Mouse (Mus musculus) heart, embryonic 16.5 days (tissue): ENCODE results near the gene Mex3d. TPM values are rescaled to one million over a fixed set of nuclear protein-coding genes. Genes with fewer than 3 reads are reported as not detected.
A peak's percentile ranks its signal among the peaks of the same experiment; 100 is the strongest.

Source experiments
- ATAC-seq: fragments of 200-750 bp; cut with Nextera tagmentation; replicated peaks from 2 replicates; pipeline ENCODE4 v1.8.0; 2017; ENCODE audit warnings: moderate number of reproducible peaks; ENCODE audit not compliant: insufficient read depth, low FRiP score; ENCODE audit errors: extremely low read depth
- H3K27ac ChIP-seq: fragments of 300-500 bp; sonication (generic); 2 replicates; pipeline ENCODE4 v1.5.1; 2014; ENCODE audit warnings: mild to moderate bottlenecking, low read length, control low read depth, moderate library complexity
- H3K27me3 ChIP-seq: fragments of 300-500 bp; sonication (generic); 2 replicates; pipeline ENCODE4 v1.6.1; 2014; ENCODE audit warnings: low read length, mixed read lengths; ENCODE audit not compliant: control insufficient read depth, insufficient read depth
- H3K36me3 ChIP-seq: fragments of 300-500 bp; sonication (generic); 2 replicates; pipeline ENCODE4 v1.6.1; 2014; ENCODE audit not compliant: control insufficient read depth, insufficient read depth
- H3K4me1 ChIP-seq: fragments of 300-500 bp; sonication (generic); 2 replicates; pipeline ENCODE4 v1.6.1; 2014; ENCODE audit warnings: low read length, mixed read lengths; ENCODE audit not compliant: control insufficient read depth, insufficient read depth
- H3K4me2 ChIP-seq: fragments of 300-500 bp; sonication (generic); 2 replicates; pipeline ENCODE4 v1.6.1; 2014; ENCODE audit warnings: low read depth, mild to moderate bottlenecking, control low read depth, low read length
- H3K4me3 ChIP-seq: fragments of 300-500 bp; sonication (generic); 2 replicates; pipeline ENCODE4 v1.5.1; 2014; ENCODE audit warnings: mild to moderate bottlenecking, control low read depth, low read length
- H3K9ac ChIP-seq: fragments of 300-500 bp; sonication (generic); 2 replicates; pipeline ENCODE4 v1.6.1; 2014; ENCODE audit warnings: low read length, control low read depth
- H3K9me3 ChIP-seq: fragments of 300-500 bp; sonication (generic); replicated peaks from 2 replicates; pipeline ENCODE4 v1.6.1; 2016; ENCODE audit warnings: low read length; ENCODE audit not compliant: control insufficient read depth
- WGBS: fragments of 180-500 bp; shearing (Covaris S2); extraction: QIAGEN DNeasy Blood & Tissue Kit; methylation state at CpG from one replicate; pipeline ENCODE4 v1.1.7; 2014; 5-methylcytosine and 5-hydroxymethylcytosine counted together
- polyA plus RNA-seq: library from polyadenylated mRNA; unstranded; fragments of >200 nt; fragmentation: Nextera tagmentation; extraction: Ambion mirVana; gene quantifications from 2 replicates; pipeline ENCODE4 v1.2.1, GENCODE M21; 2015

Gene Mex3d
- polyA plus RNA-seq, 1 experiment from 2014 or later: 2.8 TPM

DNA sequence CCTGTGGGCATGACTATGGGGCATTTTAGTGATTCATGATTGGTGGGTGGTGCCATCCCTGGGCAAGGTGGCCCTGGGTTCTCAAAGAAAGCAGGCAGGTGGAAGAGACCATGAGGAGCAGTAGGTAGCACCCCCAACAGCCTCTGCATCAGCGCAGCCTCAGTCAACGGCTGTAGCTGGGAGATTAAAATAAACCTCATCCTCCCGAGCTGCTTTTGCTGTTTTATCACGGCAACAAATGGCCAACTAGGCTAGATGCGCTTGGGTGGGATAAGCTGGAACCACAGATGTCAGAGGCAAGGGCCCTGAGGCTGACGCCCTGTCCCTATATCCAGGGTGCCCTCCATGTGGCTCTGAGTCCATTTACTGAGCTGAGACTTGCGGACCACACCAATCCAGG is 2.8 kb downstream of the Mex3d start:
- 65% methylated on average over 7 of the region's 7 CpGs for WGBS
- no peaks in the 10 kb centered on the region for H3K9me3 ChIP-seq
- peak overlapping the region; percentile 98 for H3K4me2 ChIP-seq
- H3K4me1 ChIP-seq: peaks cover 22% of the 10 kb centered on the region
- ATAC-seq: no peak
- no peak overlapping the region; the same call in 1 of the 2 replicates for H3K9ac ChIP-seq
- peaks cover 28% of the 10 kb centered on the region for H3K36me3 ChIP-seq
- H3K4me3 ChIP-seq: peak overlapping the region; percentile 75
- H3K27me3 ChIP-seq: no peaks in the 10 kb centered on the region
- H3K27ac ChIP-seq: no peak overlapping the region

DNA sequence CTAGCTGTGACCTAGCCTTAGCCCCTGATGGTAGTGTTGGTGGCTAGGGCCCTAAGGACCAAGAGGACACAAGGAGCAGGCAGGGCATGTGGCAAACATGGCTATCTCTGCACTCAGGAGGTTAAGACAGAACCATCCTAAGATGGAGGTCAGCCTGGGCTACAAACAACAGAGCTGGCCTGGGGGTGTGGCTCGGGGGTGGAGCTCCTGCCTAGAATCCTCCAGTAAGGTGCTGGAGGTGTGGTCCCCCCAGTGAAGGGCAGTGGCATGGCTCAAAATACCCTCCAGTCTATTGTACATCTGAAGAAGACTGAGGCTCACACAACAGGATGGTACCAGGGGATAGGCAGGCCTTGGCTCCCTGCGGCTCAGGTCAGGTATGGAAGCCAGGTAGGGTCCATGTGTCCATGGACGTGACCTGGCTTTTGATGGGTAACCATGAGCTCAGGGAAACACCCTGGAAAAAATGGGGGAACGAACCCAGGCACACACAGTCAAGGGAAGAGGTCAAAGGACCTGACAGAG is 3.3 kb downstream of the Mex3d start:
- Histone ChIP-seq H3K4me2 (no peak overlapping the region), H3K27me3 (no peaks in the 10 kb centered on the region), H3K27ac (no peak overlapping the region), H3K9ac (no peak overlapping the region), H3K4me1 (peaks cover 22% of the 10 kb centered on the region), H3K9me3 (no peaks in the 10 kb centered on the region), H3K4me3 (no peak overlapping the region), H3K36me3 (peaks cover 28% of the 10 kb centered on the region)
- no peak for ATAC-seq
- 90% methylated on average over 4 of the region's 4 CpGs for WGBS

DNA sequence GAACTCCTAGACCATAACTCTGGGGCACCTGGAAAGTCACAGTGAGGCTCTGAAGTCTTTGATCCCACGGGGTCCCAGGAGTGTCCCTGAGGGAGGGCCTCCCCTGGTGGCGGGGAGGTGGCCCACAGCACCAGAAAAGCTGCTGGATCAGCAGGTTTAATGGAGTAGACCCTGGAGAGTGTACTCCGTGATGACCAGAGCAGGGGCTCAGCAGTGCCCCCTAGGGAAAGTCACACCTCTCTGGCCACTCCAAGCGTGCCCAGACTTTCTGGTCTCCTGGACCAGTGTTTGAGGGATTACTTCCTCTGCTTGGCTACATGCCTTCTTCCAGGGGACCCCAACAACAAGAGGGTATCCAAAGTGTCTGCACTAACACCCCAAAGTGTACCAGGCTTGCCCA is 4.0 kb downstream of the Mex3d start:
- Histone ChIP-seq H3K36me3 (peaks cover 28% of the 10 kb centered on the region), H3K9ac (no peak overlapping the region), H3K4me3 (no peak overlapping the region), H3K27ac (no peak overlapping the region), H3K27me3 (no peaks in the 10 kb centered on the region), H3K4me1 (peaks cover 22% of the 10 kb centered on the region), H3K9me3 (no peaks in the 10 kb centered on the region), H3K4me2 (no peak overlapping the region)
- WGBS: 66% methylated on average over 4 of the region's 4 CpGs
- ATAC-seq: no peak

DNA sequence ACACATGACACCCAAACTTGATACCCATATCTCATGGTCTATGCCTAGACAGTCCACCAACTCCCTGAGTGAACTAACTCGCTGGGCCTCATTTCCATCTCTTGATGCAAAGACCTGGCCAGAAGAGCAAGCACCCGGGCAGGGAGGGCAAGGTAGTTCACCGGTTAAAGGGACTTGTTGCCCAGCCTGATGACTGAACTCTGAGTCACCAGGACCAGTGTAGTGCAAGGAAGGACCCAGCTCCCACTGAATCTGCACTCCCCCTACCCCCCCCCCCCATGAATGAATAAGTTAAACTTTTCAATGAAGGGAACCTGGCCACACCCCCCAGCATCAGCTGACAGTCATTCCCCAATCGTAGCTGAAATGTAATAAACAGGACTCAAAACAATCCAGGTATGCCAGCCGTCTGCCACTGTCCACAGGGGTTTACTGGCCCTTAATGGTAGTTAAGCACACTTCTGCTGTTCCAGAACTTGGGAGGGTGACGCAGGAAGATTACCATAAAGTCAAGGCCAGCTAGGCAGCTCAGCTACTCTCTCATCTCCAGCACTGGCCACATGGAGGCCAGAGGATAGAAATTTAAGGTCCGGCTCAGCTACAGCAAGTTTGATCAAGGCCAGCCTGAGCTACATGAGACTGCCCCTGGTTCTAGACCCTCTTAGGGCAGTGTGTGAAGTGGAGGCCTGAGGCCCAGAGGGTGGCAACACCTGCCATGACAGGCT is 4.7 kb downstream of the Mex3d start:
- Histone ChIP-seq H3K27me3 (no peaks in the 10 kb centered on the region), H3K4me3 (no peak overlapping the region), H3K4me2 (no peak overlapping the region), H3K36me3 (peaks cover 28% of the 10 kb centered on the region), H3K27ac (no peak overlapping the region), H3K4me1 (peaks cover 17% of the 10 kb centered on the region), H3K9me3 (no peaks in the 10 kb centered on the region), H3K9ac (no peak overlapping the region)
- no peak for ATAC-seq
- WGBS: 84% methylated on average over 7 of the region's 7 CpGs

DNA sequence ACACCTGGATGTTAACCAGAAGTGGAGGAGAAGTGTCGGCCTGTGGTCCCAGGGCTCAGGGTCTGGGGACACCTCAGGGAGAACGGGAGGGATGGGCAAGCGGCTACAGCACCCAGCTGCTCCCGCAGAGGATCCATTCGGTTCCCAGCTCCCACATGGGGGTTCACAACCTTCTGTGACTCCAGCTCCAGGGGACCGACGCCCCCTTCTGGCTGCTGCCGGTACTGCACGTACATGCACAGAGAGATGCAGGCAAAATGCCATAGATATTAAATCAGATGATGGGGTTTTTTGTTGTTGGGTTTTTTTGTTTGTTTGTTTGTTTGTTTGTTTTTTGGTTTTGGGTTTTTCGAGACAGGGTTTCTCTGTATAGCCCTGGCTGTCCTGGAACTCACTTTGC is 9.7 kb downstream of the Mex3d start:
- ATAC-seq: no peak
- Histone ChIP-seq H3K9ac (no peak overlapping the region), H3K9me3 (peaks cover 3% of the 10 kb centered on the region; the same call in 1 of the 2 replicates), H3K4me3 (no peak overlapping the region), H3K27ac (no peak overlapping the region), H3K4me1 (no peaks in the 10 kb centered on the region), H3K27me3 (no peaks in the 10 kb centered on the region), H3K36me3 (peaks cover 19% of the 10 kb centered on the region), H3K4me2 (no peak overlapping the region)
- 45% methylated on average over 10 of the region's 10 CpGs for WGBS

DNA sequence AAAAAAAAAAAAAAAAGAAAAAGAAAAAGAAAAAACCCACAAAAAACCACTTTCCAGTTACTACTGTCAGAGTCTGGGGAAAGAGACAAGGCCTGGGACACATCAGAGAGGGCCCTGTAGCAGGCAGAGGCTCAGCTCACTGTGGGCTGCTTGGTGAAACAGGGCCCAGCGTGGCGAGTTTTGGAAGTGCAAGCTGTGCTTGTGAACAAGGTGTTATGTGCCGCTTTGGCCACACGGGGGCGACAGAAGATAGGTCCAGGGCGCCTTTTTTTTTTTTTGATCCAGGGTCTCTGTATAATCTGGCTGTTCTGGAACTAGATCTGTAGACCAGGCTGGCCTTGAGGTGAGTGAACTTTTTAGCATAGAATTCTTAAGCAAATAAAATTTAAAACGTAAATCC is 11.3 kb downstream of the Mex3d start:
- no peak overlapping the region for H3K27ac ChIP-seq
- H3K27me3 ChIP-seq: no peaks in the 10 kb centered on the region
- no peak for ATAC-seq
- H3K4me3 ChIP-seq: no peak overlapping the region
- 3% methylated on average over 7 of the region's 7 CpGs for WGBS
- no peak overlapping the region for H3K4me2 ChIP-seq
- H3K4me1 ChIP-seq: no peaks in the 10 kb centered on the region
- peaks cover 3% of the 10 kb centered on the region; the same call in 1 of the 2 replicates for H3K9me3 ChIP-seq
- H3K9ac ChIP-seq: no peak overlapping the region
- peaks cover 6% of the 10 kb centered on the region for H3K36me3 ChIP-seq

DNA sequence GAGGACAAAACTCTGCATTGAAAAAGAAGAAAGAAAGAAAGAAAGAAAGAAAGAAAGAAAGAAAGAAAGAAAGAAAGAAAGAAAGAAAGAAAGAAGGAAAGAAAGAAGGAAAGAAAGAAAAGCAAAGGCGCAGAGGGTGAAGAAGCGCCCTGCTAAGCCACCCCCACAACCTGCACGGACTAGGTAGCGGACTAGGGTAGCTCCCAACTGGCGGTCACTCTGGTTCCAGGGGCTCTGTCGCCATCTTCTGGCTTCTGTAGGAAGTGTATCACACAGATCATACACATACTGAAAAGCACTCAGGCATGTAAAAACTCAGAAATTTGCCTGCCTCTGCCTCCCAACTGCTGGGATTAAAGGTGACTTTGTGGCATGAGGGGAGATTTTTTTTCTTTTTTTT is 13.4 kb downstream of the Mex3d start:
- Histone ChIP-seq H3K4me1 (no peaks in the 10 kb centered on the region), H3K36me3 (no peaks in the 10 kb centered on the region), H3K27me3 (no peaks in the 10 kb centered on the region), H3K9me3 (peaks cover 3% of the 10 kb centered on the region; the same call in 1 of the 2 replicates), H3K4me2 (no peak overlapping the region), H3K4me3 (no peak overlapping the region), H3K9ac (no peak overlapping the region), H3K27ac (no peak overlapping the region)
- ATAC-seq: no peak
- 21% methylated on average over 6 of the region's 6 CpGs for WGBS

DNA sequence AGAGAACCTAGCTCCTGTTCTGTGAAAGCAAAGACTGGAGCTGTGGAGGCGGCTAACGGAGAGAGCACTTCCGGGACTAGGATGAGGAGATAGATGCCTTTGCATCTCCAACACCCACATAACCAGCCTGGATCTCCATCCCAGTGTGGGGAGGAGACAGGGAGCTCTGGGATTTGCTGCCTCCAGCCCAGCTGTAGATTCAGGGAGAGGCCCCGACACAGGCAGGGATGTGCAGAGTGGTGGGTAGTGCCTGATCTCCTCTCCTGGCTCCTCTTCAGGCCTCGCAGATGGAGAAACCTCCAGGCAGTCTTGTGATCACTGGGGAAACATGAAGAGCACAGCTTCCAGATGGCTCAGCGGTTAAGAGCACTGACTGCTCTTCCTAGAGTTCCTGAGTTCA is 14.8 kb downstream of the Mex3d start:
- H3K9me3 ChIP-seq: peaks cover 5% of the 10 kb centered on the region

DNA sequence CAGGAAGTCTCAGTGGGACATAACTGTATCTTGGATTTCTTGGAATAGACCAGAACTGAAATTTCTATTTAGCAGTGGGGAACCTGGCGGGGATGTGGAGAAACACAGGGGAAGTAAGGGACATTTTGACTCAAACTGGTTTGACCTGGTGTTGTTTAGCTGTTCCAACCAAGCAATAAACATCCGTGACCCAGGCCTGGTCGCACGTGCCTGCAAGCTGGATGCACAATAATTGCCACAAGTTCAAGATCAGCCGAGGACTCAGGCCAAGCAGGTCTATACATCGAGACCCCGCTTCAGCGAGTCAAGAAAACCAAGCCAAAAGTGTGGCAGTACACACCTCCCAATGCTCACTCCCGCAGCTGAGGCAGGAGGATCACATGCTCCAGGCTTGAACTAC is 15.5 kb downstream of the Mex3d start:
- no peak overlapping the region for H3K27ac ChIP-seq
- no peak; the same call in 1 of the 2 replicates for ATAC-seq
- WGBS: 53% methylated on average over 9 of the region's 9 CpGs
- H3K36me3 ChIP-seq: no peaks in the 10 kb centered on the region
- 0 out of 2 replicates have a peak, but pooled peaks cover 5% of the 10 kb centered on the region for H3K27me3 ChIP-seq
- no peak overlapping the region for H3K9ac ChIP-seq
- peaks cover 5% of the 10 kb centered on the region for H3K9me3 ChIP-seq
- H3K4me3 ChIP-seq: no peak overlapping the region
- H3K4me2 ChIP-seq: no peak overlapping the region
- no peaks in the 10 kb centered on the region for H3K4me1 ChIP-seq

More for the DNA sequence above, 14.8 kb downstream of the Mex3d start:
- H3K4me2 ChIP-seq: no peak overlapping the region
- no peak overlapping the region for H3K9ac ChIP-seq
- ATAC-seq: no peak
- WGBS: 82% methylated on average over 6 of the region's 6 CpGs
- H3K27ac ChIP-seq: no peak overlapping the region
- H3K4me1 ChIP-seq: no peaks in the 10 kb centered on the region
- no peak overlapping the region for H3K4me3 ChIP-seq
- no peaks in the 10 kb centered on the region for H3K36me3 ChIP-seq
- 0 out of 2 replicates have a peak, but pooled peaks cover 3% of the 10 kb centered on the region for H3K27me3 ChIP-seq
